Mouse (Mus musculus) intestine, embryonic 16.5 days (tissue): ENCODE results near the gene Il18r1. TPM values are rescaled to one million over a fixed set of nuclear protein-coding genes. Genes with fewer than 3 reads are reported as not detected.

Source experiments
- ATAC-seq: fragments of 200-750 bp; cut with Nextera tagmentation; 2 replicates; pipeline ENCODE4 v1.8.0; 2017; ENCODE audit warnings: moderate TSS enrichment, moderate library complexity
- H3K27ac ChIP-seq: fragments of 300-500 bp; sonication (generic); 2 replicates; pipeline ENCODE4 v1.5.1; 2014; ENCODE audit warnings: mild to moderate bottlenecking, low read length
- H3K27me3 ChIP-seq: fragments of 300-500 bp; sonication (generic); replicated peaks from 2 replicates; pipeline ENCODE4 v1.6.1; 2014; ENCODE audit warnings: low read length, control low read depth, mixed read lengths; ENCODE audit not compliant: control insufficient read depth, insufficient read depth
- H3K36me3 ChIP-seq: fragments of 300-500 bp; sonication (generic); 2 replicates; pipeline ENCODE4 v1.6.1; 2014; ENCODE audit warnings: low read length, control low read depth; ENCODE audit not compliant: control insufficient read depth, insufficient read depth
- H3K4me1 ChIP-seq: fragments of 300-500 bp; sonication (generic); 2 replicates; pipeline ENCODE4 v1.6.1; 2014; ENCODE audit warnings: low read length, control low read depth, mixed read lengths; ENCODE audit not compliant: control insufficient read depth, insufficient read depth
- H3K4me2 ChIP-seq: fragments of 300-500 bp; sonication (generic); 2 replicates; pipeline ENCODE4 v1.6.1; 2014; ENCODE audit warnings: low read depth, low read length, control low read depth
- H3K4me3 ChIP-seq: fragments of 300-500 bp; sonication (generic); 2 replicates; pipeline ENCODE4 v1.5.1; 2014; ENCODE audit warnings: mild to moderate bottlenecking, low read length
- H3K9ac ChIP-seq: fragments of 300-500 bp; sonication (generic); 2 replicates; pipeline ENCODE4 v1.6.1; 2014; ENCODE audit warnings: low read depth, low read length
- H3K9me3 ChIP-seq: fragments of 300-500 bp; sonication (generic); 2 replicates; pipeline ENCODE4 v1.6.1; 2016; ENCODE audit warnings: low read length, control low read depth; ENCODE audit not compliant: control insufficient read depth
- WGBS: fragments of 180-500 bp; shearing (Covaris S2); extraction: QIAGEN DNeasy Blood & Tissue Kit; methylation state at CpG from one replicate; pipeline ENCODE4 v1.1.7; 2014; 5-methylcytosine and 5-hydroxymethylcytosine counted together
- polyA plus RNA-seq: library from polyadenylated mRNA; unstranded; fragments of >200 nt; fragmentation: Nextera tagmentation; extraction: Ambion mirVana; gene quantifications from 2 replicates; pipeline ENCODE4 v1.2.1, GENCODE M21; 2015

Gene Il18r1
- polyA plus RNA-seq = 0.45 and 0.51 TPM in 2 replicates

- Histone ChIP-seq H3K4me1 (no peaks in the 10 kb centered on the region), H3K4me2 (0 out of 2 replicates have a peak within 1 kb of the TSS, but pooled peaks have one; percentile 20), H3K9me3 (no peaks in the 10 kb centered on the region), H3K9ac (no peak within 1 kb of the TSS), H3K27ac (no peak within 1 kb of the TSS), H3K27me3 (no peaks in the 10 kb centered on the region), H3K4me3 (peak within 1 kb of the TSS; percentile 20), H3K36me3 (no peaks in the 10 kb centered on the region)
- WGBS = 38% methylated on average over 20 of the region's 20 CpGs
- peak; percentile 59; the same call in 1 of the 2 replicates for ATAC-seq
Measured at GRCm38 (mm10) chr1:40465477-40466430, at the start of gene Il18r1. TSS of gene Il18r1 (plus strand) at chr1:40465552.

GRCm38 (mm10) chr1:40417034-40417433 lies 48.3 kb upstream of the Il18r1 start:
- H3K9ac ChIP-seq = no peak overlapping the region
- no peaks in the 10 kb centered on the region for H3K27me3 ChIP-seq
- WGBS = 80% methylated on average over 2 of the region's 2 CpGs
- H3K4me3 ChIP-seq = no peak overlapping the region
- no peak overlapping the region for H3K4me2 ChIP-seq
- no peaks in the 10 kb centered on the region for H3K4me1 ChIP-seq
- no peak for ATAC-seq
- no peaks in the 10 kb centered on the region for H3K36me3 ChIP-seq
- H3K9me3 ChIP-seq = no peaks in the 10 kb centered on the region
- H3K27ac ChIP-seq = no peak overlapping the region

- ATAC-seq = no peak
- WGBS = 48% methylated on average over 5 of the region's 5 CpGs
Measured at GRCm38 (mm10) chr1:40418512-40418911, 46.8 kb upstream of the Il18r1 start.

GRCm38 (mm10) chr1:40423892-40424291 lies 41.5 kb upstream of the Il18r1 start:
- Histone ChIP-seq H3K4me2 (no peak overlapping the region), H3K27ac (no peak overlapping the region), H3K27me3 (no peaks in the 10 kb centered on the region), H3K9ac (no peak overlapping the region), H3K4me3 (no peak overlapping the region), H3K36me3 (no peaks in the 10 kb centered on the region), H3K9me3 (no peaks in the 10 kb centered on the region), H3K4me1 (no peaks in the 10 kb centered on the region)
- peak; percentile 71; the same call in 1 of the 2 replicates for ATAC-seq
- 75% methylated on average over 6 of the region's 6 CpGs for WGBS

More at GRCm38 (mm10) chr1:40418512-40418911, 46.8 kb upstream of the Il18r1 start:
- Histone ChIP-seq H3K9ac (no peak overlapping the region), H3K4me2 (no peak overlapping the region), H3K9me3 (no peaks in the 10 kb centered on the region), H3K4me1 (no peaks in the 10 kb centered on the region), H3K36me3 (no peaks in the 10 kb centered on the region), H3K27me3 (no peaks in the 10 kb centered on the region), H3K4me3 (no peak overlapping the region), H3K27ac (no peak overlapping the region)

GRCm38 (mm10) chr1:40427270-40427669 lies 38.1 kb upstream of the Il18r1 start:
- no peak for ATAC-seq
- Histone ChIP-seq H3K9me3 (no peaks in the 10 kb centered on the region), H3K4me2 (no peak overlapping the region), H3K4me3 (no peak overlapping the region), H3K36me3 (no peaks in the 10 kb centered on the region), H3K27ac (no peak overlapping the region), H3K9ac (no peak overlapping the region), H3K4me1 (no peaks in the 10 kb centered on the region), H3K27me3 (no peaks in the 10 kb centered on the region)
- 85% methylated on average over 9 of the region's 9 CpGs for WGBS

- Histone ChIP-seq H3K4me2 (no peak overlapping the region), H3K27ac (no peak overlapping the region), H3K36me3 (no peaks in the 10 kb centered on the region), H3K9me3 (no peaks in the 10 kb centered on the region), H3K4me3 (no peak overlapping the region), H3K4me1 (no peaks in the 10 kb centered on the region), H3K9ac (no peak overlapping the region), H3K27me3 (no peaks in the 10 kb centered on the region)
- 78% methylated on average over 1 of the region's 1 CpGs for WGBS
- no peak for ATAC-seq
Measured at GRCm38 (mm10) chr1:40427901-40428300, 37.5 kb upstream of the Il18r1 start.

- no peaks in the 10 kb centered on the region for H3K27me3 ChIP-seq
Measured at GRCm38 (mm10) chr1:40428910-40429675, 36.3 kb upstream of the Il18r1 start, which contains the start of gene Il1rl1. TSS of gene Il1rl1 (plus strand) at chr1:40429570.

GRCm38 (mm10) chr1:40430143-40430834 lies 35.1 kb upstream of the Il18r1 start:
- Histone ChIP-seq H3K9me3 (no peaks in the 10 kb centered on the region), H3K4me3 (no peak overlapping the region), H3K27ac (no peak overlapping the region), H3K4me2 (no peak overlapping the region), H3K9ac (no peak overlapping the region), H3K27me3 (no peaks in the 10 kb centered on the region), H3K4me1 (no peaks in the 10 kb centered on the region), H3K36me3 (no peaks in the 10 kb centered on the region)
- no peak for ATAC-seq
- WGBS = 79% methylated on average over 4 of the region's 4 CpGs

More at GRCm38 (mm10) chr1:40428910-40429675, 36.3 kb upstream of the Il18r1 start, which contains the start of gene Il1rl1:
- Histone ChIP-seq H3K9me3 (no peaks in the 10 kb centered on the region), H3K27ac (no peak within 1 kb of the TSS), H3K9ac (no peak within 1 kb of the TSS), H3K4me3 (no peak within 1 kb of the TSS), H3K4me2 (no peak within 1 kb of the TSS), H3K4me1 (no peaks in the 10 kb centered on the region), H3K36me3 (no peaks in the 10 kb centered on the region)
- 80% methylated on average over 5 of the region's 5 CpGs for WGBS
- ATAC-seq = no peak

- H3K27me3 ChIP-seq = no peaks in the 10 kb centered on the region
- ATAC-seq = no peak
- 90% methylated on average over 2 of the region's 2 CpGs for WGBS
- H3K4me3 ChIP-seq = no peak overlapping the region
- H3K4me2 ChIP-seq = no peak overlapping the region
- H3K9ac ChIP-seq = no peak overlapping the region
- H3K9me3 ChIP-seq = no peaks in the 10 kb centered on the region
- H3K4me1 ChIP-seq = no peaks in the 10 kb centered on the region
- H3K36me3 ChIP-seq = no peaks in the 10 kb centered on the region
- no peak overlapping the region for H3K27ac ChIP-seq
Measured at GRCm38 (mm10) chr1:40432169-40432568, 33.2 kb upstream of the Il18r1 start.
